Mouse (Mus musculus): Measurements from ENCODE around the gene Gm128.
A peak's percentile ranks its signal among the peaks of the same experiment; 100 is the strongest.
"Not testable (repeated sequence)": the region's sequence is repeated elsewhere in the genome, so short reads cannot be mapped to it uniquely, and the experiment has no call there.

Gene Gm128

DNA sequence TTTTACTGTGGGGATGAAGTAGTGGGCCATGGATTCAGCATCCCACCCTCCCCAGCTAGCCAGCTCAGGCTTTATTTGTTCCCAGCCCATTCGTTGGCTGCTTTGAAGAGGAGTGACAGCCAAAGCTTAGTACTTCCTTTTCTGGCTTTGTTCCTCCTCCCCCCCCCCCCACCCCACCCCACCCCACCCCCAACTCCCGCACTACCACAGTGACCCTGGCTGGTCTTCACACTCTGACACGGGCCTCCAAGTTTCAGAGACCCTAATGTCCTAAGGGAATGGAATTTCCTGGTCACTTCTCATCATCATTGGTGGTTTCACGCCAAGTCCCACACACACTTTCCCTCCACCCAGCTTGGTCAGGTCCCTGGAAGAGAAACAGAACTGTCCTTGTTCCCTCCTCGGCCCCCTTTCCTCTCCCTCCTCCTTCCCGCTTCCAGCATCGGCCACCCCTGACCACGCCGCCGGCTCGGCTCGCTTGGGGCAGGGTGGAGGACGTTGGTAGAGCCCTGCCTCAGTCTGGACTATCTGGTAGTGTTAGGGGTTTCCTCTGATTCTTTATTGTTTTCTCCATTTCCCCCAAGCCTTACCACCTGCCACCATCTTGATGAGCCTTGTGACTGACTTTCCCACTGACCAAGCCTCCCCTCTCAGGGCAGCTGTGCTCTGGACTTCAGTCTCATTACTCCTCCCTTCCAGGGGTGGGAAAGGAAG, 11.5 kb downstream of the Gm128 start:
- DNase-seq = peak in 1 of 2 experiments; percentile 48

DNA sequence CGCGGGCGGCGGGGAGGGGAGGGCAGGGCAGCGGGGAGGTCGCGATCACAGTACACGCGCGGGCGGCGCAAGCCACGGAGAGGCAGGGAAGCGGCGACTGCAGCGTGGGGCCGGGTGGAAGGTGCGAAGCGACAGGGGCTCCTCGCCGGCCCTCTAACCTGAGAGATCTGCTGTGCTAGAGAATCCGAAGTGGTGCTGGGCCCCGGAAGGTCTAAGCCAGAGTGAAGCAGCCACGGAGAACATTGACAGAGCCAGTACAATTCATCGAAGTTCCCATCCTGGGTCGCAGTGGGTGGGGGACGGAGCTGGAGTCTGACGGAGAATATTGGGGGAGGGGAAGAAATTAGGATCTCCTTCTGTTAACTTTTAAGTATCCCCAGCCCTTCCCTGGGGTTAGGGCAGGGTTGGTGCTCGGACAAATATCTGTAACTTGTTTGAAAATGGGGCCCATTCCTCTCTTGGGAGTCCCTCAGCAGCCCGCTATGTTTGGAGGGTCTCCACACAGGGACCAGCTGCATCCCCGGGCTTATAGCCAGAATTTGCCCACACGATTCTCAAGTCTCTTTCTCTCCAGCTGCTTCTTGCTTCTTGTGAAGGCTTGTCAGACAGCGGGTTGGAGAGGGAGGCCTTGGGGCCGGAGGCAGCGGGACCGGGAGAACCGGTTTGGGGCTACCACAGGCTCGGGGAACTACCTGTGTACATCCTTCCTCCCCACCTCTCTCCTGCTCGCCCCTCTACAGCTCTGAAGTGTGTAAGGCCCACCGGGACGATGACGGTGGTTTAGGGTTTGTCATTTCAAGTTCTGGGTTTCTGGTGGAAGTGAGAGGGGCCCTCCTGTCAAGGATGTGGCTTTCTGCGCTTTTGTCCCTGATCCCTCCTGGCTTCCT, 12.3 kb downstream of the Gm128 start:
- peak; percentile 44 to 58 for DNase-seq

DNA sequence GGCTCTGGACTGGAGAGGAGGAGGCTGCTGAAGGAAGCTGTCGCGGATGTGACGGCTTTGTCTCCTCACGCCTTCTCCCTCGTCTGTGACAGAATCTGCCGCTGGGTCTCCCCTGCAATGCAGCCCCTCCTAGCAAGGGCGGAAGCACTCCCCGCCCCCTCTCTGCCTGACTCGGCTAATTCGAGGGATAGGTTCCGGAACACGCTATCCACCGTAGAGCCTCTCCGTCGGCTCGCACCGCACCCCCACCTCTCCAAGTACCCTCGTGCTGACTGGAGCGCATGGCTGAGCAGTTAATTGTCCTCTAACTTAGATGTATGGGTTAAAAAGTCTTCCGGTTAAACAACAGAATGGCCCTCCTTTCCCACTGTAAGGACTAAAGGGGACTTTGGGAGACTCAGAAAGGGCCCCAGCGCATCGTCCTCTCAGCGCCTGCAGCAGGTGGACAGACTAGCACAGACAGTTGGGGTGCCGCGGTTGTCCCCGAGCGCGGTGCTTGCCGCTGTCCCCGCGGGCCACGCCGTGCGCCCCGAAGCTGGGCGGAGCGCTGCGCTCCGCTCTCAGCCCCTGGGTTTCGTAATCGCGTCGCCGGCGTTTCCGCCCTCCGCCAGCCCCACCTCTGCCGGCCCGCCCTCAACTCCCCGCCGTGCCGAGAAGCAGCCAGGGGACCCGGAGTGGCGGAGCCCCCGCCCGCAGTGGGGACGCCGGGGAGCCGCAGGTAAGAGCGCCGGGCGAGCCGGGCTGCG, 13.1 kb downstream of the Gm128 start, which contains the start of gene Cdc42se1:
Cdc42se1 (plus strand) TSS at position 585 of the 746 bp plus-strand sequence.
- DNase-seq = peak; percentile 89 to 95

DNA sequence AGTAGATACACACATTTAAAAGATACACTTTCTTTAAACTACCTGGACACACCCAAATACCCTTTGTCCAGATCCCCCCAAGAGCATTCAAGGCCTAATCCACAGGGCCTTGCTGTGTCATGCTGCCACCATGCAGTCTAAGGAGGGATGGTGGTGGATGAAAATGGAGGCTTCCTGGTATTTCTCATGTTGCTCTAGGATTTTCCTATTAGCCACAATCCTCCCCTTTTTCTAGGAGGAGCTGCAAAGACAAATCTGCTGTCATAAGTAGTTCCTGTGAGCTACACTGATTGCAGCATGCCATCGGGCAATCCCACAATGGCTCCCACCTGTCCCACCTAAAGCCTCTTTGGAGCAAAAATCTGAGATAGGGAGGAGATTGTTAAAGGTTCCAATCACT, 14.2 kb downstream of the Gm128 start:
- DNase-seq = no peak

- no peak for DNase-seq
Measured at GRCm38 (mm10) chr3:95224295-95224694, 17.1 kb downstream of the Gm128 start.

- no peak for DNase-seq
Measured at GRCm38 (mm10) chr3:95223041-95223440, 18.4 kb downstream of the Gm128 start.

GRCm38 (mm10) chr3:95218466-95219137, 22.8 kb downstream of the Gm128 start:
- DNase-seq = peak in 1 of 2 experiments; percentile 37

DNA sequence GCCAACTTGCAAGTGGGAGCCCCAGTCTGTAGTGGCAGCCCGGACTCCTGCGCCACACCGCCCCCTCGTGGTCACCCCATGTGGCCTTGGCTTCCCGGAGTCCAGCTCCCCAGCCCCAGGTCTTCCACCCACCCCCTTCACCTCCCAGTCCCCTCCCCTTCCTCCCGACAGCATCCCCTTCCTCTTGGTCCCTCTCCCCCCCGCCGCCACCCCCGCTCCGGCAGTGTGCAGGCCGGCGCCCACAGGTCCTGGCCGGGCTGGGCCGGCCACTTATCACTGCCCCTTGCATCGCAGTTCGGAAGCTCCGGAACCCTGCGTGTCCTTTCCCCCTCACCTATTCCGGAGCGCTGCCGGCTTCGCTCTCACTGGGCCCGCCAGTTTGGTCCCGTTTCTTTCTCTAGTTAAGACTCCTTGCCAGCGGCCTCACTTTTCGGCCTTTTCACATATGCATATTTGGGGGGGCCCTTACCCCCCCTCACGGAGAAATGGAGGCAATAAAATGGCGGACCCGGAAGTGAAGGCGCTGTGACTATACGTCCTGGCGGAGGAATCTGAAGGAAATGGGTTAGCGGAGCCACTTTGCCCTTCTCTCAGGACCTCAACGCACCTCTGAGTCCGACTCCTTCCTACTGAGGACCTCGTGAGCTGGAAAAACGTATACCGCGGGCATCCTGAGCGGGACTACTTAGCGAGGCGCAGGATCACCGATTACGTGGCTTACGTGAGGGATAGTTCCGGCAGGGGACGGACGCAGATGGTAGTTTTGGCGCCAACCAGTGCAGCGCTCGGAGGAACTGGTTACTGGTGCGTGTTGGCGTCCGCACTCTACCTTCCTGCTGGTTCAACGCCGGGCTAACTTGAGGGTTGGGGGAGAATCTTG, 23.9 kb downstream of the Gm128 start, which contains the start of gene Gabpb2:
Gabpb2 (minus strand) TSS at position 662 of the 880 bp plus-strand sequence.
- DNase-seq = peak; percentile 91 to 92

DNA sequence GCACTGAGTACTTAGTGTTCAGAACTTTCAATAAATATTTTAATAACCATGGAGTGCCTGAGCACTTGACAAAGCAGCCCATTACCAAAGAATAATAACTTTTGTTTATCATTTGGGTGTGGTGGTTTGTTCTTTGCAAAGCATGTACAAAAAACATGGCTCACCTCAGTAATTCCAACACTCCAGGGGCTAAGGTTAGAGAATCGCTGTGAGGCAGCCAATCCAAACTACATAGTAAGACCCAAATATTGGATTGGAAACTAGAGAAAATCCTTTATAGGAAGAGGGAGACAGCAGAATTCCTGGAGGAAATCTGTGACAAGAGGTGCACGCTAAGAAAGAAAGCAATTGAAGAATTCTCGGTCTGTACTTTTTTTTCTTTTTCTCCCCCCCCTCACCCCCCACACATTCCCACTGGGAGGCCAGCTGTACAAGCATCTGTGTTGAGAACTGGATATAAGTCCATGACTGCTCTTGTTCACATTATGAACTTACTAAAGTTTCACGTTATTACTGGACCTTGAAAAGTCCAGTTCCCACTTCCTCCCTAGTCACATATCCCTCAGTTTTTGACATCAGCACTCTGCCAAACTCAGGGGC, 24.6 kb downstream of the Gm128 start:
- no peak for DNase-seq

DNA sequence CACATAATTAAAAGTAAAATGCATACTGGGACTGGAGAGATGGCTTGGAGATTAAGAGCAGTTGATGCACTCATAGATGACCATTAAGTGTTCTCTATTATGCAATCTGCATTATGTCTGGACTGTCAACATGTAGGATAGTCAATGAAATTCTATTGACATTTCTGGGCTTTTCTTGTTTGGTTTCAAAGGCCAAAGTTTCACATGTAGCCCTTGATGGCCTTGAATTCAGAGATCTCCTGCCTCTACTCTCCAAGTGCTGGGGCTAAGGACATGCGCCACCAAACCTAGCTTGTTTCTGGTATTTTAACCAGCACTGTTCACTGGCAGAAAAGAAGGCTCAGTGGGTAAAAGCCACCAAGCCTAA, 27.8 kb downstream of the Gm128 start:
- DNase-seq = no peak

GRCm38 (mm10) chr3:95212889-95213608, 28.3 kb downstream of the Gm128 start:
- DNase-seq = not testable (repeated sequence)

- DNase-seq = peak; percentile 38 to 56
Measured at GRCm38 (mm10) chr3:95210585-95210984, 30.8 kb downstream of the Gm128 start.

- DNase-seq = no peak
Measured at GRCm38 (mm10) chr3:95208286-95208685, 33.1 kb downstream of the Gm128 start.

GRCm38 (mm10) chr3:95203880-95204279, 37.5 kb downstream of the Gm128 start:
- no peak for DNase-seq

- DNase-seq = no peak
Measured at GRCm38 (mm10) chr3:95200562-95200961, 40.8 kb downstream of the Gm128 start.

- no peak for DNase-seq
Measured at GRCm38 (mm10) chr3:95200132-95200531, 41.3 kb downstream of the Gm128 start.

GRCm38 (mm10) chr3:95199101-95199500, 42.3 kb downstream of the Gm128 start:
- no peak for DNase-seq

DNA sequence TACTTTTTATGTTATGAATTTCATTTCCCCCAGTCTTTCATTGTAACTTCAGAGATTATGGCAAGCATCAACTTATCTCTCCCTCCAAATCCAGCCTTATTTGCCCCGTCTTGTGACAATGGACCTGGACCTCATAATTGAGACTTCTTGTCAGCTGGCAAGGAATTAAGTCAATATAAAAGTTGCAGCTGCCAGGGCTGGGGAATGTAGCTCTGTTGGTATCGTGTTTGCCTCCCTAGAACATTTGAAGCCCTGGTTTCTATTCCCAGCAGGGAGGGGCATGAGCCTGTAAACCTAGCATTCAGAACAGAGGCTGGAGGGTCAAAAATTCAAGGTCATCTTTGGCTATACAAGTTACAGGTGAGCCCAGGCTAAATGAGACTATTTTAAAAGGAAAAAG, 45.6 kb downstream of the Gm128 start:
- DNase-seq = no peak

- no peak for DNase-seq
Measured at GRCm38 (mm10) chr3:95194721-95195135, 46.7 kb downstream of the Gm128 start.
